Mouse (Mus musculus): ENCODE measurements around the gene Rgs4. TPM values are rescaled to one million over a fixed set of nuclear protein-coding genes. Genes with fewer than 3 reads are reported as not detected.
A peak's percentile ranks its signal among the peaks of the same experiment; 100 is the strongest.

The Rgs4 gene
- polyA plus RNA-seq, 1 experiment from 2014 or later: 16.3 TPM

DNA sequence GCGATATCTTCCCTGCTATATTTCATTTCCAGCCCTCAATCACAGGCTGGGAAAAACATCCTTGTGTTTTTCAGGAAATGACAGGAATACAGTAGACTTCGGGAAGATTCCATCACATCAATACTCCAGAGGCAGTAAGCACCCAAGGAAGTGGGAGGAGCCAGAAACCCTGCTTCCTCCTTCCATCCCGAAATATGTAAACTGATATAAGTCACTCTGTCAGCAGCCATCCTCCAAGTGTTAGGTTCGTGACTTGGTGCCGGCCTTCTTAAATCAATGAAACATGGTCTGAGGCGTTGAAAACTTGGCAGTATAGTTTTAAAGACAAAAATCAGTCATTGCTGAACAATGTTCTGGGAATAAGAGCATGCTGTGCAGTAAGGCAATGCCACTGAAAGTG is 11.3 kb downstream of the Rgs4 start:
- no peaks in the 10 kb centered on the region for H3K9me3 ChIP-seq (ENCODE audit: low read length)

DNA sequence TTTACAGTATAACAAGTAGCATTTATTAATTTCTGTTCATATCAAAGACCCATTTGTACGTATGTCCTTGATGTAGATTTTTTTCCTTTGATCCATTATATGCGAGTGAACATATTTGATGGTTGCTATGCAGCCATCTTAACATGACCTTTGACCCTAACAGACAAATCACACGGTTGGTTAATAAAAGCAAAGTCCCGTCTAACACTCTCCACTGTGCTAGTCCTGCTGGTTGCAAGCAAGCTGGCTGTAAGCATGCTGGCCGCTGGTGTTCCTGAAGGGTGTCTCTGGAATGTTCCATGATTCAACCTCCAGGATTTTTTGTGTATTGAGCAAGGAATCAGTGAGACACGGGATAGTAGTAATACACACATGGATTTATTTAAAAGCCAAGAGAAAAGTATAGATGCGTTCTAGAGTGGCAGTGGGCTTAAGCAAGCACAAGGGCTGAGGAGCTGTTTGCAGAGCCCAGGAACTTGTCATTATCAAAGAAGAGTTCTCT is 16.8 kb downstream of the Rgs4 start:
- WGBS: 59% methylated on average over 7 of the region's 7 CpGs
- no peak for TF ChIP-seq EP300 (IDR thresholded peaks at IDR 0.05)
- no peak for TF ChIP-seq CTCF (IDR thresholded peaks at IDR 0.05)
- Histone ChIP-seq H3K36me3 (ENCODE audit: insufficient read depth, low read length) (no peaks in the 10 kb centered on the region), H3K9ac (replicated peaks; ENCODE audit: low read depth) (no peak overlapping the region), H3K27ac (ENCODE audit: low read length) (no peak overlapping the region), H3K4me2 (replicated peaks; ENCODE audit: low read depth, low read length) (no peak overlapping the region), H3K27me3 (replicated peaks; ENCODE audit: insufficient read depth, low read length) (no peaks in the 10 kb centered on the region), H3K4me1 (ENCODE audit: insufficient read depth, low read depth, low read length) (no peaks in the 10 kb centered on the region), H3K4me3 (ENCODE audit: low read depth, low read length) (no peak overlapping the region), H3K9me3 (ENCODE audit: low read length) (no peaks in the 10 kb centered on the region)
- DNase-seq (ENCODE audit: low spot score) (no peak), ATAC-seq (no peak)

More for the DNA sequence above, 11.3 kb downstream of the Rgs4 start:
- no peaks in the 10 kb centered on the region for H3K27me3 ChIP-seq (replicated peaks; ENCODE audit: insufficient read depth, low read length)
- no peak overlapping the region for H3K4me3 ChIP-seq (ENCODE audit: low read depth, low read length)
- no peak overlapping the region for H3K9ac ChIP-seq (replicated peaks; ENCODE audit: low read depth)
- H3K36me3 ChIP-seq (ENCODE audit: insufficient read depth, low read length): no peaks in the 10 kb centered on the region
- DNase-seq (ENCODE audit: low spot score) (no peak), ATAC-seq (no peak)
- WGBS: 39% methylated on average over 6 of the region's 6 CpGs
- H3K4me1 ChIP-seq (ENCODE audit: insufficient read depth, low read depth, low read length): no peaks in the 10 kb centered on the region
- no peak overlapping the region for H3K27ac ChIP-seq (ENCODE audit: low read length)
- TF ChIP-seq CTCF (IDR thresholded peaks at IDR 0.05) (no peak), EP300 (IDR thresholded peaks at IDR 0.05) (no peak)
- no peak overlapping the region for H3K4me2 ChIP-seq (replicated peaks; ENCODE audit: low read depth, low read length)

DNA sequence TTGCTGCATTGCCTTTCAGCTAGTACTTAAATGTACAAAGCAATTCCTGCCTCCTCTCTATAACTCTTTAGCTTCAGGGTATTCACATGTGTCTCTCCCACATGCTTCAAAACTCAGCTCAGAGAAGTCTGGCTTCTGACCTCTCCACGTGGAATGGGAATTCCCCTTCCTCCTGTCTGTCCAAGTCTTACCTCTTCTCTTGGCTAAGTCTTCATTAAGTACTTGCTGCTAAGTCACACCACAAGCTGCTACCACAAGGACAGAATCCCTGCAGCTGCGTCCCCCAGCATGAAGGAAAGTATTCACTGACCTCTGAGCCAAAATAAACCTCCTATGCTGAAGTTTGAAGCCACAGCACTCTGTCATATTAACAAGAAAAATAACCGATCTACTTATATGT is 21.1 kb downstream of the Rgs4 start:
- Histone ChIP-seq H3K36me3 (ENCODE audit: insufficient read depth, low read length) (no peaks in the 10 kb centered on the region), H3K27me3 (replicated peaks; ENCODE audit: insufficient read depth, low read length) (no peaks in the 10 kb centered on the region), H3K4me3 (ENCODE audit: low read depth, low read length) (no peak overlapping the region), H3K4me2 (replicated peaks; ENCODE audit: low read depth, low read length) (no peak overlapping the region), H3K9me3 (ENCODE audit: low read length) (no peaks in the 10 kb centered on the region), H3K9ac (replicated peaks; ENCODE audit: low read depth) (no peak overlapping the region), H3K4me1 (ENCODE audit: insufficient read depth, low read depth, low read length) (no peaks in the 10 kb centered on the region), H3K27ac (ENCODE audit: low read length) (no peak overlapping the region)
- ATAC-seq (no peak), DNase-seq (ENCODE audit: low spot score) (no peak)
- TF ChIP-seq CTCF (IDR thresholded peaks at IDR 0.05) (no peak), EP300 (IDR thresholded peaks at IDR 0.05) (no peak)
- WGBS: 58% methylated on average over 3 of the region's 3 CpGs

DNA sequence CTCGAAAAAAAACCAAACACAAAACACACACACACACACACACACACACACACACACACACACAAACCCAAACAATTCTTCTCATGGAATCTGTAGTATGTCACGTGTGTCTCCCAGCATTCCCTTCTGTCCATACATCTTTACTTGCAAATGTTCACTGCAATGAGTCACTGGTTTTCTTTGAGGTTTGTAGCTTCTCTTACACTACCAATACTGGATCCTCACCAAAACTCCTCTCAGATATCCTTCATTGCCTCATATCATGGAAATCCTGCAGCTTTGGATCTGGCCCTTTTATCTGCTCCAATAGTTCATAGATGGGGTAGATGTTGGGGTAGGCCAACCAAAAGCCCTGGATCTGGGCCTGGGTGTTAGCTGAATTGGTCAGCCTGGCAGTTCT is 25.6 kb downstream of the Rgs4 start:
- 58% methylated on average over 2 of the region's 2 CpGs for WGBS
- Histone ChIP-seq H3K4me1 (ENCODE audit: insufficient read depth, low read depth, low read length) (no peaks in the 10 kb centered on the region), H3K36me3 (ENCODE audit: insufficient read depth, low read length) (no peaks in the 10 kb centered on the region), H3K27ac (ENCODE audit: low read length) (no peak overlapping the region), H3K27me3 (replicated peaks; ENCODE audit: insufficient read depth, low read length) (no peaks in the 10 kb centered on the region), H3K9ac (replicated peaks; ENCODE audit: low read depth) (no peak overlapping the region), H3K4me2 (replicated peaks; ENCODE audit: low read depth, low read length) (no peak overlapping the region), H3K9me3 (ENCODE audit: low read length) (no peaks in the 10 kb centered on the region), H3K4me3 (ENCODE audit: low read depth, low read length) (no peak overlapping the region)
- TF ChIP-seq EP300 (IDR thresholded peaks at IDR 0.05) (no peak), CTCF (IDR thresholded peaks at IDR 0.05) (no peak)
- ATAC-seq (no peak), DNase-seq (ENCODE audit: low spot score) (no peak)

DNA sequence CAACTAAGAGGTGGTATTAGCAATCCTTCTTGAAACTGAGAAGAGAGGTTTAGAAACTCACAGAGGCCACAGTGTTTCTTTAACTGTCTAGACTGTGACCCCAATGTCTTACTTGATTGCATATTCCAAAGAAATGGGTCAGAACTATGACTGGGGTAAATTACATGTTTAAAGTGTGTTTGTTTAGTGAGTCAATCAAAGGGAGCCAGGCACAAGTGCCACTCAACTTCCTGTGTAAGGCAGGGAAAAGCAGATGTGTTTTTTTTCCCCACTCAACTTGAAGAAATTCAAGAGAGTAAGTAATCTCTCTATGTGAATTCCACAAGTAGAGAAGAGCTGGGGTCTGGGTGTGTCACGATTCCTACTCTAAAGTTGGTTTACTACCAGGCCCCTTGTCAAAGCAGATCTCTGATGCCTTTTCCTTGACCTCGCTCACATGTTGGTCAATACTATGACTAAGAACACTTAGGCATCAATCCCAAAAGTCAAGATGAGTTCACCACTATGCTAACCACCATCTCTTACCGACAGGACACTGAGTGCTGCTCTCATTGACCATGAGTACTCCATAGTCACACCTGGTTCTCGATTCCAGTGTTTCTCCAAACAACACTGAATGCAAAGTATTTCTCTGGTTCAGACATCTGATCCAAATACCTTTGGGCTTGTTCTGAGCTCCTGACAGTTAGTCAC is 42.9 kb downstream of the Rgs4 start:
- Histone ChIP-seq H3K27me3 (replicated peaks; ENCODE audit: insufficient read depth, low read length) (no peaks in the 10 kb centered on the region), H3K4me3 (ENCODE audit: low read depth, low read length) (no peak overlapping the region), H3K4me2 (replicated peaks; ENCODE audit: low read depth, low read length) (no peak overlapping the region), H3K4me1 (ENCODE audit: insufficient read depth, low read depth, low read length) (no peaks in the 10 kb centered on the region), H3K9me3 (ENCODE audit: low read length) (no peaks in the 10 kb centered on the region), H3K27ac (ENCODE audit: low read length) (peak overlapping the region; percentile 15), H3K9ac (replicated peaks; ENCODE audit: low read depth) (no peak overlapping the region), H3K36me3 (ENCODE audit: insufficient read depth, low read length) (no peaks in the 10 kb centered on the region)
- DNase-seq (ENCODE audit: low spot score) (peak; percentile 88), ATAC-seq (peak; percentile 92)
- TF ChIP-seq CTCF (IDR thresholded peaks at IDR 0.05) (no peak), EP300 (IDR thresholded peaks at IDR 0.05) (peak; percentile 93)
- WGBS: 65% methylated on average over 4 of the region's 4 CpGs

DNA sequence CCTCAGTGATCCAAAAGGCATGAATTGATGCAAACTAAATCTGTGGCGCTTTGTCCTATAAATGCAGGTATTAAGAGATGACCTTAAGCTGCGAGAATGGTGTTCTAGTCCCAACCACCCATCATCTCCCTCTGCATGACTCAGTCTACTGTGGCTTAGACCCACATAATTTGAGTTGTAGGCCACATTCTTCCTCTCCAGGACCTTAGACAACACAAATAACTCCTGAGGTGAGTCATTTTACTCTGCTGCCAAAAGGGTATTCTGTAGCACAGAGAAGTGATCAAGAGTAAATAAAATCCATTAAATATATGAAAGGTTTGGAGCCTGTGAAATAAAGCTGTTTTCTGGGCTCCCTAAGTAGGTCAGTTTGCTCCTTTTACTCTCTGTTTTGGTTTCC is 48.3 kb downstream of the Rgs4 start:
- WGBS: 89% methylated on average over 2 of the region's 2 CpGs
- TF ChIP-seq CTCF (IDR thresholded peaks at IDR 0.05) (no peak), EP300 (IDR thresholded peaks at IDR 0.05) (no peak)

More for the DNA sequence above, 48.3 kb downstream of the Rgs4 start:
- Histone ChIP-seq H3K4me1 (ENCODE audit: insufficient read depth, low read depth, low read length) (no peaks in the 10 kb centered on the region), H3K9ac (replicated peaks; ENCODE audit: low read depth) (no peak overlapping the region), H3K27me3 (replicated peaks; ENCODE audit: insufficient read depth, low read length) (no peaks in the 10 kb centered on the region), H3K9me3 (ENCODE audit: low read length) (no peaks in the 10 kb centered on the region), H3K27ac (ENCODE audit: low read length) (no peak overlapping the region), H3K36me3 (ENCODE audit: insufficient read depth, low read length) (no peaks in the 10 kb centered on the region), H3K4me2 (replicated peaks; ENCODE audit: low read depth, low read length) (no peak overlapping the region), H3K4me3 (ENCODE audit: low read depth, low read length) (no peak overlapping the region)
- ATAC-seq: no peak
- no peak for DNase-seq (ENCODE audit: low spot score)
